Mouse (Mus musculus) cortical plate, adult 2 months (tissue): ENCODE measurements around the gene Tppp2.

Source experiments
- CTCF ChIP-seq: fragments of 200-500 bp; IDR thresholded peaks from 2 replicates; pipeline ENCODE4 v1.5.1; 2011; ENCODE audit warnings: mild to moderate bottlenecking, control low read depth, low read length; ENCODE audit not compliant: insufficient read depth; ENCODE audit errors: extremely low read depth
- POLR2A ChIP-seq: fragments of 200-500 bp; IDR thresholded peaks from 2 replicates; pipeline ENCODE4 v1.6.1; 2011; ENCODE audit warnings: mild to moderate bottlenecking, low read length, control low read depth; ENCODE audit not compliant: insufficient read depth; ENCODE audit errors: extremely low read depth

DNA sequence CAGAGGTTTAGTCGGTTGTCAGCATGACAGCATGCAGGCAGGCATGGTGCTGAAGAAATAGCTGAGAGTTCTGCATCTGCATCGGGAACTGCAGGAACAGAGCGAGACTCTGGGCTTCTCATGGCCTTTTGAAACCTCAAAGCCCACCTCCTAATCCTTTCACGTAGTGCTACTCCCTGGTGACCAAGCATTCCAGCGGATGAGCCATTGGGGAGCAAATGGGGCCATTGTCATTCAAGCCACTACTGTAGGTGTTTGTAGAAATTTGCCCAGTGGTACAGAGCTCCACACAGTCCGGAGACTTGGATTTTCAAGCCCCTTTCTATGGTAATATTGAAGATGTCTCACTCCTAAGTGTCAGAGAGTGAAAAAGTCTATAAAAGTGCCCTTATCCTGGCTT, 32.2 kb upstream of the Tppp2 start:
- TF ChIP-seq POLR2A (no peak), CTCF (no peak)
